Mouse (Mus musculus): ENCODE measurements around the gene 2210418O10Rik. TPM values are rescaled to one million over a fixed set of nuclear protein-coding genes. Genes with fewer than 3 reads are reported as not detected.

Gene 2210418O10Rik
- polyA plus RNA-seq (2017; shearing (Covaris generic)), result 1 to 10 TPM; 3.4 to 5.5 TPM

GRCm38 (mm10) chr2:176226269-176226668 is at the start of gene 2210418O10Rik:
2210418O10Rik (plus strand) TSS chr2:176226569.

Other genes with a start within 250 kb of the 2210418O10Rik start
- under 1 TPM; 0.35 to 0.53 TPM for gene Gm2004, start 76.7 kb upstream of the 2210418O10Rik start, polyA plus RNA-seq (2017; shearing (Covaris generic))
- gene Gm11009, start 92.9 kb downstream of the 2210418O10Rik start, polyA plus RNA-seq (2017; shearing (Covaris generic)), result not detected
- gene Gm14435, start 197.0 kb downstream of the 2210418O10Rik start, polyA plus RNA-seq (2017; shearing (Covaris generic)), result 1 to 10 TPM; 7.6 to 9.4 TPM

All from activated CD4-positive, CD25-positive, alpha-beta regulatory T cell (primary cell).